Mouse (Mus musculus) testis, adult 2 months (tissue): ENCODE results near the gene Fntb. TPM values are rescaled to one million over a fixed set of nuclear protein-coding genes. Genes with fewer than 3 reads are reported as not detected.
A peak's percentile ranks its signal among the peaks of the same experiment; 100 is the strongest.

Source experiments
- H3K27ac ChIP-seq: fragments of 200-500 bp; 2 replicates; pipeline ENCODE4 v1.5.1; 2012; ENCODE audit warnings: low read depth, low read length; ENCODE audit not compliant: control insufficient read depth, insufficient read depth
- H3K27me3 ChIP-seq: fragments of 200-500 bp; 2 replicates; pipeline ENCODE4 v1.6.1; 2012; ENCODE audit warnings: mild to moderate bottlenecking, low read length, moderate library complexity; ENCODE audit not compliant: control insufficient read depth, insufficient read depth
- H3K36me3 ChIP-seq: fragments of 200-500 bp; 2 replicates; pipeline ENCODE4 v1.6.1; 2012; ENCODE audit warnings: mild to moderate bottlenecking, low read length; ENCODE audit not compliant: control insufficient read depth, insufficient read depth
- H3K4me1 ChIP-seq: fragments of 200-500 bp; 2 replicates; pipeline ENCODE4 v1.6.1; 2012; ENCODE audit warnings: low read length; ENCODE audit not compliant: control insufficient read depth, insufficient read depth
- H3K4me3 ChIP-seq: fragments of 200-500 bp; 2 replicates; pipeline ENCODE4 v1.5.1; 2012; ENCODE audit warnings: low read depth, mild to moderate bottlenecking, low read length, moderate library complexity, mixed read lengths; ENCODE audit not compliant: control insufficient read depth
- CTCF ChIP-seq: fragments of 200-500 bp; IDR thresholded peaks from 2 replicates; pipeline ENCODE4 v1.5.1; 2012; ENCODE audit warnings: low read depth, mild to moderate bottlenecking, inconsistent platforms, low read length, moderate library complexity; ENCODE audit not compliant: control insufficient read depth, insufficient read depth, insufficient replicate concordance
- POLR2A ChIP-seq: fragments of 200-500 bp; IDR thresholded peaks from 2 replicates; pipeline ENCODE4 v1.6.1; 2012; ENCODE audit warnings: low read depth, mild to moderate bottlenecking, inconsistent platforms, low read length, moderate library complexity; ENCODE audit not compliant: control insufficient read depth
- polyA plus RNA-seq: library from polyadenylated mRNA; depleted of rRNA; stranded (reverse); fragments of >200 nt; gene quantifications from 2 replicates; pipeline ENCODE4 v1.2.3, GENCODE M21; 2012

Fntb gene
- polyA plus RNA-seq, 1 experiment = 9.9 TPM

- Histone ChIP-seq H3K27ac (no peak overlapping the region), H3K36me3 (no peaks in the 10 kb centered on the region), H3K4me1 (peaks cover 2% of the 10 kb centered on the region), H3K27me3 (no peaks in the 10 kb centered on the region), H3K4me3 (no peak overlapping the region)
- TF ChIP-seq POLR2A (no peak), CTCF (peak; percentile 20; the same call in 1 of the 2 replicates)
These were observed 113.9 kb downstream of the Fntb start for GRCm38 (mm10) chr12:76879242-76879641.

DNA sequence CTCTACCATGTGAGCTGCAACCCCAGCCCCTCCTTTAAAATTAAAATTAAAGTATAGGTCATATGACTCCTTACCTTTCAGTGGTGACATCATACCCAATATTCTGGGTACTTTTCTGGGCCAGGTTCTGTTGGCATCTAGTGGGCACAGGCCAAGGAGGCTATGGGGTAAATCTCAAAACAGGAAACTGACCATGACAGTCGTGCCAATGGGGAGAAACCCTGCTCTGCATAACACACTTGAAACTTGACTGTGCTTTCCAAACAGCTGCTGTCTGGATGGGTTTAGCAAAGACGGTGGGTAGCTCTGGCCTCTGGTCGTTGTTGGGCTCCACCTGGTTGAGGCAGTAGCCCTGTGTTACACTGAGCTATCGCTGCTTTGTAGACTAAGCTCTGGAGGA, 114.7 kb downstream of the Fntb start:
- H3K36me3 ChIP-seq = no peaks in the 10 kb centered on the region
- no peak overlapping the region for H3K27ac ChIP-seq
- H3K4me3 ChIP-seq = no peak overlapping the region
- no peaks in the 10 kb centered on the region for H3K27me3 ChIP-seq
- no peak for TF ChIP-seq CTCF
- TF ChIP-seq POLR2A = no peak
- no peaks in the 10 kb centered on the region for H3K4me1 ChIP-seq

GRCm38 (mm10) chr12:76883824-76884223, 118.4 kb downstream of the Fntb start:
- H3K36me3 ChIP-seq = no peaks in the 10 kb centered on the region
- H3K27me3 ChIP-seq = no peaks in the 10 kb centered on the region
- H3K27ac ChIP-seq = no peak overlapping the region
- H3K4me1 ChIP-seq = no peaks in the 10 kb centered on the region
- no peak overlapping the region for H3K4me3 ChIP-seq
- TF ChIP-seq POLR2A (no peak), CTCF (no peak)

DNA sequence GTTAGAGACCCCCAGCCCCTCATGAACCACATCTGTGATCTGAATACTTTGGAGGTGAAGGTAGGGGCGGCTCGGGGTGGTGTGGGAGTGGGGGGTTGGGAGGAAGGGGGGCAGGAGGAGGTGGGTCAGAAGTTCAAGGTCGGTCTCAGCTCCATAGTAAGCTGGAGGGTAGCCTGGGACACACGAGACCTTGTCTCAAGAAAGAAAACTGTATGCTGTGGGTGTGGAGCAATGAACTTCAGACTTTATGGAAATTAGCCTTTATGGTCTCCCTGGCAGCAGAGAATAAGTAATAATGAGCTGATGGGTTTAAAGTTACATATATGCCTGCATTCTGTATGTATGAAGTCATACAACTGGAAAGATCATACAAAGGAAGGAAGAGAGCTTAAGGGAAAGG, 119.7 kb downstream of the Fntb start:
- Histone ChIP-seq H3K4me3 (no peak overlapping the region), H3K27ac (no peak overlapping the region), H3K27me3 (no peaks in the 10 kb centered on the region), H3K36me3 (no peaks in the 10 kb centered on the region), H3K4me1 (no peaks in the 10 kb centered on the region)
- no peak for TF ChIP-seq CTCF
- TF ChIP-seq POLR2A = no peak

DNA sequence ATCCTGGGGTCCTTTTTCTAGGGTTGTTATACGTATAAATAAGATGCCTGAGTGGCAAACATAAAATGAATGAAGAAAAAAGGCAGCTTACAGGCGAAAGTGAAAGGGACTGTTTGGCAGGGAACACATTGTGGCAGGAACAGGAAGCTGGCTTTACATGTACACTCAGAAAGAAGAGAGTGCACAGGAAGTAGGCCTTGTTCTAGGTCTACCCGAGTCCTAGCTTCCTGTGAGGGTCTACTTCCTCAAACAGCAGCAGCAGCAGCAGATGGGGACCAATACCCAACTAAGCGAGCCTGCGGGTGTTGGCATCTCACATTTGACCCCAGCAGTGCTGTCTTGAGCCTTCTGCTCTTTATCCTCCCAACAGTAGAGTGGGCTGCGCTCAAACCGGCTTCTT, 121.4 kb downstream of the Fntb start:
- Histone ChIP-seq H3K4me1 (no peaks in the 10 kb centered on the region), H3K36me3 (no peaks in the 10 kb centered on the region), H3K27ac (no peak overlapping the region), H3K27me3 (no peaks in the 10 kb centered on the region), H3K4me3 (no peak overlapping the region)
- TF ChIP-seq CTCF (no peak), POLR2A (no peak)

DNA sequence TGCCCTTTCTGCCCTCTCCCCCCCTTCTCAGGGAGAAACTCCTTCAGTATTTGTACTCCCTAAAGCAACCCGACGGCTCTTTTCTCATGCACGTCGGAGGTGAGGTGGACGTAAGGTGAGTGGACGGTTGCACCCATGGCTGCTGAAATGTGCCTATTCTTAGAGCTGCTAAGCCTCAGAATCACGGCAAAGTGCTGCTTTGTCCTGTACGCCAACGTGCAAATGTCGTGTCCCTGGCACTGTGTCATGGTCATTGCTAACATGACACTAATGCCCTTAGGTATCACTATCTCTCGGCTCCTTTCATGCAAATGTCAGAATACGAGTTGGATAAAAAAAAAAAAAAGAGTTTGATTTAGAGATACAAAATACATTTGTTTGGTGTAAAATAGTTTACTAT, 122.6 kb downstream of the Fntb start:
- H3K27me3 ChIP-seq = no peaks in the 10 kb centered on the region
- no peaks in the 10 kb centered on the region for H3K36me3 ChIP-seq
- no peak for TF ChIP-seq POLR2A
- no peak overlapping the region for H3K4me3 ChIP-seq
- no peaks in the 10 kb centered on the region for H3K4me1 ChIP-seq
- no peak overlapping the region for H3K27ac ChIP-seq

GRCm38 (mm10) chr12:76889404-76890184, 124.2 kb downstream of the Fntb start:
- TF ChIP-seq CTCF = no peak
- TF ChIP-seq POLR2A = no peak
- no peak overlapping the region for H3K27ac ChIP-seq
- no peaks in the 10 kb centered on the region for H3K36me3 ChIP-seq
- no peaks in the 10 kb centered on the region for H3K4me1 ChIP-seq
- H3K27me3 ChIP-seq = no peaks in the 10 kb centered on the region
- no peak overlapping the region for H3K4me3 ChIP-seq

DNA sequence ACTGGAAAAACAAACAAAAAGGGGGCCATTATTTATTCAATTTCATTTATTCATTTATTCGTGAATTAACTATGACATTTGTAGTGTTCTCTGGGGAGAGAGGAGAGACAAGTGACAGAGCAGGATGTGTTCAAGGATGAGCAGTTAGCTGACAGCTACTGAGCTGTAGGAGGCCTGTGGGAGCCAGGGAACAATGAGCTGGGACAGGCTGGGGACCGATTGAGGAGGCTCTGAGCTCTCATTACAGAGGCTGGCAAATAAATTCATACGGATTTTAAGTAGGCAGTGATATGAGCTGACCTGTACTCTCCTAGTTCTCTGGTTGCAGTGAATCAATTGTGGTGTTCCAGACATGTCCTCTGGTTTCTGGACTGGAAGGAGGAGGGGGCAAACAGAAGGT, 125.8 kb downstream of the Fntb start:
- Histone ChIP-seq H3K36me3 (no peaks in the 10 kb centered on the region), H3K4me1 (no peaks in the 10 kb centered on the region), H3K4me3 (no peak overlapping the region), H3K27ac (no peak overlapping the region), H3K27me3 (no peaks in the 10 kb centered on the region)
- TF ChIP-seq POLR2A (no peak), CTCF (no peak)
